Mouse (Mus musculus) testis, adult 2 months (tissue): ENCODE measurements around the gene Akr1d1.

Source experiments
- CTCF ChIP-seq: fragments of 200-500 bp; IDR thresholded peaks from 2 replicates; pipeline ENCODE4 v1.5.1; 2012; ENCODE audit warnings: low read depth, mild to moderate bottlenecking, inconsistent platforms, low read length, moderate library complexity; ENCODE audit not compliant: control insufficient read depth, insufficient read depth, insufficient replicate concordance
- POLR2A ChIP-seq: fragments of 200-500 bp; IDR thresholded peaks from 2 replicates; pipeline ENCODE4 v1.6.1; 2012; ENCODE audit warnings: low read depth, mild to moderate bottlenecking, inconsistent platforms, low read length, moderate library complexity; ENCODE audit not compliant: control insufficient read depth

GRCm38 (mm10) chr6:37571939-37572338 is 42.0 kb downstream of the Akr1d1 start:
- no peak for TF ChIP-seq CTCF
- no peak for TF ChIP-seq POLR2A
